Mouse (Mus musculus) Muller cell, postnatal 12 days (primary cell): ENCODE measurements at regions not wholly inside any gene's neighbourhood (a gene's known extent, or its start where the extent isn't known, plus 50 kb on each side); places are given as distances from the start of the nearest gene placed in this dataset.

Source experiments
- DNase-seq: peaks from one replicate; pipeline ENCODE4 v3.0.0-alpha.2; 2015; ENCODE audit errors: inconsistent ontology term

DNA sequence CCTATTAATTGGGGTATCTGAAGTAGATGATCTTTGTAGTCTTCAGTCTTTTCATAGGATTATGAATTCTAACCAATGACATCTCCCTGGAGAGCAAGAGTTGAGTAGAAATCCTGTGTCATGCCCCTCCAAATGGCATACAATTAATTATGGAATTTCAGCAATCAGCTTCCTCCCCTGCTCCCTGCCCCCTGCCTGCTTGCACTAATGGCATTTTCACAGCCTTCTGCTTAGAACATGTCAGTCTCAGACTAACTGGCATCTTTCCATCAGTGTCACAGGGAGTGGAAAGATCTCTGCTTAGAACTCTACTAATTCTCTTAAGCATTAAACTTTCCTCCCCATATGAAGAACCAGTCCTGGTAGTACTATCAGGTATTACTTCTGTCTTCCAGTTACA lies 581.8 kb upstream of the Camk1g start:
- DNase-seq, result no peak

DNA sequence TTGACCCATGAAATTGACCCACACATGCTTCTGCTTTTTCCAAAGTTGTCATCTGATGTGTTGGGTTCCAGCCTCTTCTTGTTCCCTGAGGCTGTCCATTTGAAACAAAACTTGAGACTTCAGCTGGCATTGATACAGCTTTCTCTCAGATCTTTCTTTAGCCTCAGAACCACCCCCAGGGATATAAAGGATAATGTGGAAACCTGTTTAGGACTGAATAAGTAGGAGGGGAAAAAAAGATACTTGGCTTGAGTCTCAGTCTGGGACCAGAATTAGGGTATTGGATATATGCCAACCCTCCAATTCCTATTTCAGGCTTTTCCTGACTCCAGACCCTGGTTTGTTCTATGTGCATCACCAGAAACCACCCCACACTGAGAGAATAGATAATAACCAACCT lies 579.7 kb upstream of the Camk1g start:
- peak; percentile 68 for DNase-seq

DNA sequence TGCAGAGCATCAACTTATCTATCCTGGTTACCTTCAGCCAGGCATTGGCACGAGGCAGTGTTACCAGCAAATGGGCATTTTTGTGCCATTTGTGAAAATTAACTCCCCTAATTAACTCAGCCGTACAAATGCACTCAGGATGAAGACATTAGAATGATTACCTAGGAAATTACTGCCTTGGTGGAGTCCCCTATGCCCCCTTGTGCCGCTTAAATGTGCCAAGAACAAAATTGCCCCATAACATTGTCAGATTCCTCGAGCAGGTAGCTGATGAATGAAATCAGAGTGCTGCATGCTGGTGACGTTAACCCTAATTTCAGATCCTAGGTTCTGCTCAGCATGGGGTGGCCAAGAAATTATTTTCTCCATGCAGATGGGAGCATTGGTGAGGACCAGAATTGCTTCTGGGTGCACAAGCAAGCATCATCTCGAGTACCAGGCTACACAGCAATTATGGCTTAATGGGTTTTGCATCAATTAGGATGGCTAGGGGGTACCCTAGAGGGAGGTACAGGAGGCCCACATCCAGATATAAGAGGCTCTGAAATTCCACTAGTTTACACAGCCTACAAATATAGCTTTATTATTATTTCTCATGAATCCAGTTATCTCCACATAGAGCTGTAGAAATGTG lies 577.0 kb upstream of the Camk1g start:
- DNase-seq, result no peak

DNA sequence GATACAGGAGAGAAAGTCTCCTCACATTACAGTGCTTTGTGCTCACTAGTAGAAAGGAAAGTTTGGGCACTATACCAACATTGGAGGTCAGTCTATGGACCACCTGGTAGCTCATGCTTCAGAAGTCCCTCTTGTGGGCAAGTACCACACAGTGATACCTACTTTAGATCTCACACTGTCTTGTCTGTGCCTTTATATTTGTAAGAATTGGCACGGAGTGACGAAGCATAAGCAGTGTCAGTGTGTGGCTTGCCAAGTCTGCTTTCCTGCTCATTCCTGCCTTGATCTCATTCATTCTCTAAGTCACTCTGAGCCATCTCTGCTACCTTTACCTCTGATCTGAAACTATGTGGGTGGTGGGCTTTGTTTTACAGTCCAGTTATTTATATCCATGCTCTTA lies 565.9 kb upstream of the Camk1g start:
- no peak for DNase-seq

DNA sequence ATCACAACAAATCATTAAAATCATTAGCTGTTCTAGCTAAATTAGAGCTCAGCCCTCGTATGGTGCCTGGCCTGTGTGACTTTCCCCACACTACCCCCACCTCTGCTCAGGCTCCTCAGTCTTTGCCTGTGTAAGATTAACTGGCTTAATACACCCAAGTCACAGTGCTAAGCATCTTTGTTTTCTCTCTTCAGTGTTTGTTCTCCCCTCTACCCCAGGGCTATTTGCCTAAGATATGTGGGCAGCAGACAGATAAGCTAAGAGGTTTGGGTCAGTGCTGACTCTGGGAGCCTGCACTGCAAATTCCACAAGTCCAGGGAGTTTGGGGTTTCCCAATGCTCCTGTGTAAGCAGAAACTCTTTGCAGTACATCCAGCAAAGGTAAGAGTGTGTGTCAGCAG lies 564.2 kb upstream of the Camk1g start:
- no peak for DNase-seq

DNA sequence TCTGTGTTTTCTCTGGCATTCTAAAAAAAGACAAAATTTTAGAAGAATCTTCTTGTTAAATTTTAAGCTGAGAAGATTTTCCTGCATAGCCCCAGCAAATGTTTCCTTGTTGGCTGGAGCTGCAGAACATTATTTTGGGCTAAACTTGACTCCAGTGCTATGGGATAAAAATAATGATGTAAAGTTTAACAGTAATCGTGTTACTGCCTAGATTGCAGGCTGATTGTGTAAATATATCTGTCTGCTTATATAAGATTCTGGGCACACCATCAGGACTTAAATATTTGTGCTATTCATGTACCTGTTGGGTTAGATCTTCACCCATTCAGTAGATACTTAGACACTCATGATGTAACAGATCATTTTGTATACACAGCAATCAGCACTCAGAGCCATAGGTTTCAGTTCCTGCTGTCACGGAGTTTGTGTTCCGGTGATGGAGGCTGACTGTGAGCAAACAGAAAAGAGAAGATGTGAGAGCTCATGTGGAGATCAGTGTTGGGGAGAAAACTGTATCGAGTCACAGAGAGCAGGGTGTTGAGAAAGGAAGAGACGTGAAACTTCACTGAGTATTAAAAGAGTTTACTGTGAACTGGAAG lies 561.1 kb upstream of the Camk1g start:
- DNase-seq, result no peak

DNA sequence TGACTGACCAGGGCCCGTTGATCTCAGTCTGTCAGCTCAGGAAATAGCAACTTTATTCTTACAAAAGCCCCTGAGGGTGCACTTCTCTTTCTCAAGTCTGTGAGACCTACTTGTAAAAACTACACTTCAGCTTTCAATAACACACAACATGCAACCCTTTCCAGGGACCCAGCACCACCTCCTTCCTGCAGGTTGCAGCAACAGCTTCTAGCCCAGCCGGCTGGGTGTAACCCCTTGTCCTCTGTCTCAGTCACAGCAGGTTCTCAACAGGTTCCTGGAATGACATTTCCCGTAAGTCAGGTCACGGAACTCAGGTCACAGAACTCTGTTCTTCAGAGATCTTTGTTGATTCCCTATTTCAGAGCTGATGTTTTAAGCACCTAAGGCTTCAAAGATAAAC lies 558.5 kb upstream of the Camk1g start:
- DNase-seq, result no peak

DNA sequence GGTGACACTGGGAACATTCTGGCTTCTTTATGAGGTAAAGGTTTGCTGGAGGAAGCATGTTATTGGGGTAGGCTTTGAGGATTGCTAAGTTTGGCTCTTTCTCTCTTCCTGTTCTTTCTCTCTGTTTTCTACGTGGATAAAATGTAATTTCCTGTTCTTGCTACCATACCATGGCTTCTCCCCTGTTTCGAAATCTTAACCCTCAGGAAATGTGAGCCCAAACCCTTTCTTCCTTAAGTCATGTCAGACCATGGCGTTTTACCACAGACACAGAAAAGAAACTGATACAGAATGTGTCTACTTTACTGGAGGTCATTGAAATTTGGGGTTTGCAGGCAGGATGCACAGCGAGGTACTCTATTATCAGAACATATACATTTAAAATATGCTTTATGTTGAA lies 552.7 kb upstream of the Camk1g start:
- no peak for DNase-seq

DNA sequence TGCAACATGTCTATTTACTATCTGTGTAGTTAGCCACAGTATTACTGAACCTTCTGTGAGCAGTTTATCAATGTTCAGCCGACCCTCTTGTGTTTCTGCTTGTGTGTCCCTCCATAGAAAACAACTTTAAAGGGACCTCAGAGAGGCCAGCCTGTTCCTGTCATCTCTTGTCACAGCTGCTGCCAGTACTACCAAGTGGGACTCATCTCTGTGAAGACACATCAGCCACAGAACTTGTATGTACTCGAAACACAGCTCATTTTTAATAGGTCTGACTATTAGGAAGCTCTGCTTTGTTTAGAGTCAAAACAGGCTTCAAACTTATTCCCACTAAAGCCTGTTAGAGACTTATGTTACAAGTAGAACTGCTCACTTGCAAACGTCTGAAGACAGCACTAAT lies 549.1 kb upstream of the Camk1g start:
- DNase-seq, result no peak

DNA sequence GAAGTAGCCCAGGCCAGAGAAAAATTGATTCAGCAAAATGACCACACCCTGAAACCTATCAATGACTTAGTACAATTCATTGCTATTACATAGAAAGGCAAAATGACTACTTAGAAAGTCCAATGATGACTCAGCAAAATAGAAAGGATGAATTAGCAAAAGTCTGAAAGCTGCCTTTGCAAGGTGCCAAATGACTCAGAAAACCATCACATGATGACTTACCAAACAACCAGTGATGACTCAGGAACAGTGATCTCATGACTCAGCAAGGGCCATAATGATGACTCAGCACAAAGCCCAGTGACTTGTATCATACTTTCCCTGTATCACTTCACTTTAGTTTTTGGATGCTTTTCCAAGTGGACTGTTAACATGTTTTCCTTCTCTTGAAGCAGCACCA lies 535.6 kb upstream of the Camk1g start:
- peak; percentile 54 for DNase-seq

DNA sequence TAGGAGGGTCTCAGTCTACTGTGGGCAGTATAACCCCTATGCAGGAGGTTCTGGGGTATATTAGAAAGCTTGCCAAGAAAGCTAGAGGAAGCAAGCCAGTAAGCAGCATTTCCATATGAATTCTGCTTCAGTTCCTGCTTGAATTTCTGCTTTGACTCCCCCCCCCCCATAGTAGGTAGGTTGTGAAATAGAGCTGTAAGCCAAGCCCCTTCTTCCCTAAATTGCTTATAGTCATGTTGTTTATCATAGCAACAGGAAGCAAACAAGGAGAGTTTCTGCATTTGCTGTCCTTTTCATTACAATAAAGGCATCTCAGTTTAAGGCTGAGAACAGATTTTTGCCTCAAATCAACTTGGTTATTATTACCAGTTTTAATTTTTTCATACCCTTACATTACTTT lies 524.0 kb upstream of the Camk1g start:
- DNase-seq, result no peak

DNA sequence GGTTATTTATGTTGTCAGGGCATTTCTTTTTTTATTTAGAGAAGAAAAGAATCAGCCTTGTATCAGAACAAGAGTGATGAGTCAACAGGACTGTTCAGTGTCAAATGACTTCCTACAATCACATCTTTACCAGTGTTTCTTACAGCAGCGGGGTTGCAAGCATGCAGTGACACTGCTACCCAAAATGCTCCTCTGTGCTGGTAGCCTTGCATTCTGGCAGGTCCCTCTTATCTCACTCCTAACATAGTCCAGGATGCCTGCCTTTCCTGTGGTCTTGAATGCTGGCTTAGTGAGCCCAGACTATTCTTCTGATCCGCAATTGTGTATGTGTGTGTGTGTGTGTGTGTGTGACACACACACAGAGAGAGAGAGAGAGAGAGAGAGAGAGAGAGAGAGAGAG lies 506.4 kb upstream of the Camk1g start:
- DNase-seq, result no peak

DNA sequence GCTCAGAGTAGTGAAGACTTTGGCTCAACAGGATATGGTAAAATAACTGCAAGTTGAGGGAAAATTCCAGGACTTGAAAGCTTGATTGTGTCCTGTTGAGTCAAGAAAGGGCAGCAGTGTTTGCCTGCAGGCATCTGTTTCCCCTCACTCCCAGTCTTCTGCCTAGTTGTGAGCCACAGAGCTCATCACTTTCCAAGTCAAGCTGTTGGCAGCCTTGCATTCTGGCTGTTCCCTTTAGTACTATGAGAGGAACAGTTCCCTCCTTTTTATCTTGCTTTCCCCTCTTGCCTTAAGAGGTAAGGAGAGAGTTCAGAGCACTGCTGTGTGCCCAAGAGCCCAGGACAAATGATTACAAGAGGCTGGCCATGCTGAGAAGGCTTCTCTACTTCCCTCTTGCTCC lies 506.0 kb upstream of the Camk1g start:
- no peak for DNase-seq

DNA sequence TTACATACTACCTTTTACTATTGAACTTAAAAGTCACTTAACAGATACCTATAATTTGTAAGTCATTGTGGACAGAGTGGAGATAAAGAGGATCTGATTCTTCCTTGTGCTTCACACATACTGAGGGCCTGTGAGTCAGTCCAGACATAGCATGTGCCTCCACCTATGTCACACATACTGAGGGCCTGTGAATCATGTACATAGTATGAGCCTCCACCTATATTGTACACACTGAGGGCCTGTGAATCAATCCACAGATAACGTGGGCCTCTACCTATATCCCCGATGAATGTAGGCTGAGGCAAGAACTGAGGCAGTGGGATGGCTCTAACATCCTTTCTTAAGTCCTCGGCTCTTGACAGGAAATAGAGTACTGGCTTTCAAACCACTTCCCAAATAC lies 505.2 kb upstream of the Camk1g start:
- no peak for DNase-seq

DNA sequence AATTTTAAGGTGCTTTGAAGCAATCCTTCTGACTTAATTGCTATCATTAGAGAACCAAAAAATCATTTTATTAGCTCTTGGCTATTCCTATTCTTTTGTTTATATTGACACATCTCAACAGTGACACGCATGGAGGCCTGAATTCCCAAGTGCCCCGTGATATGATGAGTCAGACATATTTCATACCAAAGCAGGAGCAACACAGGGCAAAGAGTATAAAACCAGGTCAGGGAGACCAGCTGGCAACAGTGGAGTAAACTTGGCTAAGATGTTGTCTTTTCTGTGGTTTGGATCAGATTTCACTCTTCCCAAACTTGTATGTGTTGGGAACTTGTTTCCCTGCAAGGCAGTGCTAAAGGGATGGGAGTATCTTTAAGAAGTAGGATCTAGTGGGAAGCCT lies 500.6 kb upstream of the Camk1g start:
- DNase-seq, result peak; percentile 90

DNA sequence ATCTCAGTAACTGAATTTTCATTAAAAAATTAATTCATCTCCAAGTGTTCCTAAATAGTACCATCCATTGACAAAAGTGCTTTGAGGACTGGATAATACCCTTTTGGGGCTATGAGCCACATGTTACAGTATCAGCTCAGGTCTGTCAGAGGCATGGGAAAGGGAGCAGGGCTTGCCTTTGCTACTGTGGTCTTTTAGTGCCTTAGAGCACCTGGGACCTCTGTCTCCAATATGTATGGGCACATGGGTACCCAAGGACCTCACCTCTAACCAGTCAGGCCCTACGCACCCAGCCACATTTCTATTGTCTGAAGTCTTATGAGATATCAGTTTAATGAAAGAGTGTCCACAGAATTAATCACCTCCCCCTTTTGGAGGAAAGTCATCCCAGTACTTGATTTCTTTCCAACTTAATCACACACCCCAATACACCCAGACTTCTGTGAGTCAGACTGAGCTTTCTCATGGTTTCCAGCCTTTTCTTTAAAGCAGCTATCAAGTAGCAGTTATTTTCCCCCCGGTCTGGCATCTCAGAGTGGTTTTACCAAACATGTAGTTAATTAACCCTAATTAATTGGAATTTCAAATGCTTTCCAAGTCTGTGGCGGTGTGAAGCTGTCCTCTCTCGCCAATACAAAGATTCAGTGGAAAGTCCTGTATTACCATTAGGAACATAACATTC lies 498.7 kb upstream of the Camk1g start:
- DNase-seq, result peak; percentile 92

DNA sequence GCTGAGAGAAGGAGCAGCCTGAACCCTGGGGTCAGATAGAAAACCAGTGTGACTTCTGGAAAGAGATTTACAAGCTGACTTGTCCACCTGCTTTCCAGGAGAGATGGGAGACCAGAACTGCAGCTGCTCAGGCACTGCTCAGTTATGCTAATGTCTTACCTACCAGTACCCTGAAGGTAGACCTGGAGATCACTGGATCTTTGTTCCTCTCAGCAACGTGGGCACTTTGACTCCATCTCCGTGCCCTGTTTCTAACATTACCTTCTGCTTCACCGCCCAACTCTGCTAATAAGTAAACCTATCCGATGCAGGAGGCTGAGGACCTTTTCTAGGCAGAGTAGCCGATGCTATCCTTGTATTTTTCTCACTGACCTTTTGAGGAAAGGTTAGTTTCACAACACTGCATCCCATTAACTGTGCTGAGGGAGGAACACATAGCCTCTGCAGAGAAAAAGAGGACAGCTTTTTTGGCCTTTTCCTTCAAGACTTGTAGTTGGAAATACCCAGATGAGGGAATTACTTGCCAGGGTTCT lies 490.7 kb upstream of the Camk1g start:
- DNase-seq, result no peak

DNA sequence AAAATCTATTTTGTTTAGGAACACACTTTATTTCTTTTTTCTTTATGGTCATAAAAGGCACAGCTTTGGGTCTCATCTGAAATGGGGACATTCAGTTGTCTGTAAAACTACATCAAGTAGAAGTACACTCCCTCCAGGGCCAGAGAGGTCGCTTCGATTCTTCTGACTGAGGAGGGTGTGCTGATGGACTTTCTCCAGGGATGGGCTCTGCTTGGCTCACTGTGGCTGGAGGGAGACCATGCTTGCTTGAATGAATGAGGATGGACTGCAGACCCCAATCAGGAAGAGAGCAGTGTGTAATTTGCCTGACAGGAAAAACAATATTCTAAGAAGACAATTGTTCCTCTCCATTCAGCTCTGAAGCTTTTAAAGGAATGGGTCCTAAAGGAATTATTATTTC lies 490.3 kb upstream of the Camk1g start:
- DNase-seq, result no peak

DNA sequence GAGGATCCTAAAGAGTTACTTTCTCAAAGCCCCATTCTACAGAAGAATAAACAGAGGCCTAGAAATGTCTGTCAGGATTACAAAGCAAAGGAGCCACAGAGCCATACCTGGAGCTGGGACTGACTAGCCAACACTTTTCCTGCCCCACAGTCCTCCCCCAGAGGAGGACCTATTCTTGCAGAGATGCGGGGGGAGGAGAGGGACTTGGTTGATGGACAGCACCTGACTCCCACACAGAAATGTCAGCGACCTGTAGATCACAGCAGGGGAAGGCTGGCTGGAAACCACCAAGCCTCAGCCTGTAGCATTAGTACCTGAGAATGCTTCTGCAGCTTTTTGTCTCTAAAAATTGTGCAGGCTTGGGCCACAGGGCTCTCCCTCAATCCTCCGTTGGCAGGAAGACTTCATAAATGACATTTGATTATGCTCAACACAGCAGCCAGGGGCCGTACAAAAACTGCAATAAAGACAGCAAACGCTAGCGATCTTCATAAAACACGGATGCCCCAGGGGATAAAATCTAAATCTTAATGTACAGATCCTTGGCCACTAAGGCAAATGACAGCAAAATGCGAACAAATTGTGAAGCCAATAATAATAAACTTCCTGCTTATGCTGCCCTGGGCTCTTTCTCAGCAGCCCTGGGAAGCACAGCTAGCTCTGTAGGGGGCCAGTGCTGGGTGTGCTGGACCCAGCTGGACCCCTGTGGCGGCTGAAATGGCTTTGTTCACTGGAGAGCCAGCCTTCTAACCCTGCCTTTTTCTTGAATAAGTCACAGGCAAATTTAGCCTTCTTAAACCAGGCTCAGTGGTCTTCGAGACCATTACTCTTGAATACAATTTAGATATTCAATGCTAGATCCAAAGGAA lies 489.4 kb upstream of the Camk1g start:
- no peak for DNase-seq

DNA sequence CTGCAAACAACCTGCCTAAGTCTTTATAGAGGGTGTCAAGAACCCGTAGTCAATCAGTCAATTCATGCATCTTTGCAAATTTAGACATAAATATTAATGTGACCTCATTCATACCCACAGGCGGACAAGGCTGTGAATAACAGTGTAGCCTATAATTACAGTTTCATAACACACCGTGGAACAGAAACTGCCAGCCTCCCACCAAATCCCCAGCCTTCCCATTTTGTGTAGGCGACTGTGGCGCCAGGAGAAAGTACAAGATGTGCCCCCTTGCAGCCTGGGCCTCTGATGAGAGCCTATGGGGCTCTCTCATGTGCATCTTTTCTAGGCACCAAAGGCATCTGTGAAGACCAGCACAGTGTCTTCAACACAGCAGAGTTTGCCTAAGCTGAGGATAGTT lies 477.8 kb upstream of the Camk1g start:
- DNase-seq, result no peak

DNA sequence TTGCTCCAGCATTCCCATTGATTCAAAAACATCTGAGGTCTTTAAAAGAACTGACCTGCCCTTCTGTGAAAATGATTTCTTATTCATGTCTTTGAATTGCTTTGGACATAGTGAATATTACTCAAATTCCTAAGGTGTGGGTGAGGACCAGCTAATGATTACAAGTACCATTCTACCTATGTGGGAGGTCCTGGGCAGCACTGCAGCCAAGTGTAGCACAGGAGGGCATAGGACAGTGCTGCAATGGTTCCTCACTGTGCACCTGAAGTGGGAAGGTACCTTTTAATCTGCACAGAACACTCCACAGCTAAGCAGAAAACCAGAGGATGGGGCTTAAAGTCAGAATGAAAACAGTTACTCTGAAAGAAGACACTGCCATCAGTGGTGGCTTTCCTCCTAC lies 474.8 kb upstream of the Camk1g start:
- no peak for DNase-seq

DNA sequence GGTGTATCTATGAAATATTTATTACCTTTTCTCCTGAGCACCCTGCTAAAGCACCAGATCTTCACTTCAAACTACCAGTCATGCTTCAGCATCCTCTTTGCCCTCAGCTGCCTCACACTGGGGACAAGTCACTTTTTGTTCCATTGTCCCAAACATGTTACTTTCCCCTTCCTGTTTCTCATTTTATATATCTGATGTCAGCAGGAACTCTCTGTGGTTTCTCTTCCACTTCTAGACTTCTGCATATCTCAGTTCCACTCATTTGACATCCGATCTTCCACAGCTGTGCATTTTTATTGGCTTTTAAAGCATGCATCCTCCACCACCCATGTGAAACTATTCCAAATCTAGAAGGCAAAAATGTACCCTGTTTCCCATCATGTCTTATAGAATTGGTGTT lies 474.4 kb upstream of the Camk1g start:
- DNase-seq, result no peak
